ENCODE assay signal across 22 mouse cellular contexts in the genomic region with DNA sequence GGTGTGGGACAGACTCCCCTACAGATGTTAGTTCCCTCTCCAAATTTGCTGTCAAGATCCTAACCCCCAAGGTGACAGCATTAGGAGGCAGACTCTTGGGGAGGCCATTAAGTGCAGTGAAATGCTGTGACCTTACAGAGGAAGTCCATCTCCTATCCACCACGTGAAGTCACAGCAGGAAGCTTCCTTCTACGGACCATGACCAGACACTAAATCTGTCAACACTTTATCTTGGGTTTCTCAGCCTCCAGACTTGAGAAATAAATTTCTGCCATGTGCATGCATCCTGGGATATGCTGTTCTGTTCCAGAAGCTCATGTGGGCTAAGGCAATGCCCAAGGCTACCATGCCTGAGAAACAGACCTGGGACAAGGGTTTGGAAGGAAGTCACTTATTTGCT. TPM values are rescaled to one million over a fixed set of nuclear protein-coding genes. Genes with fewer than 3 reads are reported as not detected.
DNase-seq lines count a peak whose midpoint lies in the region; ATAC-seq and TF ChIP-seq lines count a peak whose summit lies in the region.
"Had no signal": no experiment of that assay in that cellular context is flagged by ENCODE, and none has a peak within 500 bp of the region (broad histone marks: within the 10 kb centered on the region; RNA-seq: fewer than 3 reads in every experiment).

No protein-coding gene starts in this region.

- no peak overlapping the region for H3K9ac ChIP-seq in kidney, embryonic 16.5 days (replicated peaks; ENCODE audit: low read length)
- H3K9ac ChIP-seq: forebrain, embryonic 13.5 days; forebrain, postnatal 0 days; hindbrain, embryonic 12.5 days had no signal

- H3K27ac ChIP-seq in kidney, embryonic 16.5 days (ENCODE audit: low read length), result no peak overlapping the region
- H3K27ac ChIP-seq in bone marrow, adult 2 months (ENCODE audit: control insufficient read depth, insufficient read depth, low read depth, low read length, poor library complexity), result peak overlapping the region; percentile 1; the same call in 1 of the 2 replicates
- H3K27ac ChIP-seq: embryonic facial prominence, embryonic 10.5 days; forebrain, embryonic 13.5 days; heart, embryonic 10.5 days; hindbrain, embryonic 12.5 days had no signal

- no peak for TF ChIP-seq CTCF in bone marrow, adult 2 months (IDR thresholded peaks at IDR 0.05; ENCODE audit: control insufficient read depth, insufficient read depth, low read length)

- H3K4me2 ChIP-seq in kidney, embryonic 16.5 days (replicated peaks; ENCODE audit: low read depth, low read length), result no peak overlapping the region
- H3K4me2 ChIP-seq: forebrain, embryonic 13.5 days; hindbrain, embryonic 12.5 days had no signal

- no peak overlapping the region for H3K4me3 ChIP-seq in kidney, embryonic 16.5 days (ENCODE audit: low read length)
- no peak overlapping the region for H3K4me3 ChIP-seq in bone marrow, adult 2 months (replicated peaks; ENCODE audit: control insufficient read depth, low read depth, low read length)
- H3K4me3 ChIP-seq: embryonic facial prominence, embryonic 10.5 days; forebrain, embryonic 13.5 days; heart, embryonic 10.5 days; hindbrain, embryonic 12.5 days had no signal

- no peaks in the 10 kb centered on the region for H3K36me3 ChIP-seq in kidney, embryonic 16.5 days (ENCODE audit: insufficient read depth, low read length)
- H3K36me3 ChIP-seq: embryonic facial prominence, embryonic 10.5 days; heart, embryonic 10.5 days; hindbrain, embryonic 12.5 days had no signal

- no peak for TF ChIP-seq POLR2A in bone marrow, adult 2 months (IDR thresholded peaks at IDR 0.05; ENCODE audit: borderline replicate concordance, control insufficient read depth, low read depth, low read length)

- DNase-seq in kidney, adult 9 months, result no peak
- no peak for DNase-seq in spleen, postnatal 36 days (ENCODE audit: low spot score in 2 of 2)
- no peak for DNase-seq in cerebellum, adult 8-10 months
- DNase-seq: adrenal gland, adult 8-10 months; adrenal gland, postnatal 36 days; cerebellum, adult 11 months; cerebellum, adult 9-10 months; cerebellum, postnatal 25 days; forebrain, postnatal 0 days; gastrocnemius, postnatal 36 days; heart, adult 18-20 months; heart, postnatal 10 days; heart, postnatal 4 days had no signal

- no peaks in the 10 kb centered on the region for H3K4me1 ChIP-seq in kidney, embryonic 16.5 days (ENCODE audit: insufficient read depth, low read length)
- H3K4me1 ChIP-seq in bone marrow, adult 2 months (ENCODE audit: control insufficient read depth, insufficient read depth, low read length), result peaks cover 2% of the 10 kb centered on the region; the same call in 1 of the 2 replicates
- H3K4me1 ChIP-seq: embryonic facial prominence, embryonic 10.5 days; forebrain, embryonic 13.5 days; hindbrain, embryonic 12.5 days had no signal

- peak; percentile 35; the same call in 1 of the 2 replicates for ATAC-seq in kidney, embryonic 16.5 days (ENCODE audit: low FRiP score, low TSS enrichment)
- peak; percentile 33; the same call in 1 of the 2 replicates for ATAC-seq in granulocyte monocyte progenitor cell, adult 5-6 weeks (replicated peaks; ENCODE audit: poor library complexity, severe bottlenecking)
- ATAC-seq in neutrophil, adult 5-6 weeks (ENCODE audit: extremely low read depth, insufficient number of reproducible peaks, low FRiP score, poor library complexity, severe bottlenecking), result peak; percentile 46; the same call in 1 of the 2 replicates
- ATAC-seq: forebrain, embryonic 13.5 days; forebrain, postnatal 0 days; hindbrain, embryonic 16.5 days had no signal

- no peaks in the 10 kb centered on the region for H3K27me3 ChIP-seq in kidney, embryonic 16.5 days (ENCODE audit: insufficient read depth, low read length)
- H3K27me3 ChIP-seq: forebrain, embryonic 13.5 days; hindbrain, embryonic 12.5 days had no signal

- 11% methylated on average over 2 of the region's 2 CpGs for whole genome bisulfite sequencing in kidney, embryonic 16.5 days
- 8% methylated on average over 2 of the region's 2 CpGs for WGBS in bone marrow, adult 2 months

- no peaks in the 10 kb centered on the region for H3K9me3 ChIP-seq in kidney, embryonic 16.5 days (ENCODE audit: low read length)
- H3K9me3 ChIP-seq: embryonic facial prominence, embryonic 10.5 days; forebrain, embryonic 13.5 days; heart, embryonic 10.5 days; hindbrain, embryonic 12.5 days had no signal

RNA-seq across cellular contexts. Expression of a gene that starts 35.0 kb away (rescaled TPM):
- 40.0 and 72.4 TPM in 2 replicates for polyA plus RNA-seq in kidney, embryonic 16.5 days (2015; fragmentation: Nextera tagmentation; extraction: Ambion mirVana)
- 12.5 and 27.6 TPM in 2 replicates for polyA plus RNA-seq in bone marrow, adult 2 months (2011; ENCODE audit: insufficient read depth, insufficient read length, low replicate concordance, missing spikeins)
- 67.8 and 79.6 TPM in 2 replicates for total RNA-seq in granulocyte monocyte progenitor cell, adult 5-6 weeks (2014; fragmentation: Nextera tagmentation)
- 55.7 and 58.3 TPM in 2 replicates for total RNA-seq in granulocyte monocyte progenitor cell, adult 5-6 weeks (2017)
- 40.4 and 43.1 TPM in 2 replicates for total RNA-seq in neutrophil, adult 5-6 weeks (2017)

RNA-seq across cellular contexts. Expression of a gene that starts 58.5 kb away (rescaled TPM):
- 3.2 and 3.6 TPM in 2 replicates for polyA plus RNA-seq in kidney, embryonic 16.5 days (2015; fragmentation: Nextera tagmentation; extraction: Ambion mirVana)
- polyA plus RNA-seq in bone marrow, adult 2 months (2011; ENCODE audit: insufficient read depth, insufficient read length, low replicate concordance, missing spikeins), result 2.1 and 4.0 TPM in 2 replicates
- total RNA-seq in granulocyte monocyte progenitor cell, adult 5-6 weeks (2014; fragmentation: Nextera tagmentation), result 0.53 TPM in 1 of 2 replicates, not detected in the other
- under 0.01 and 0.13 TPM in 2 replicates for total RNA-seq in granulocyte monocyte progenitor cell, adult 5-6 weeks (2017)
- total RNA-seq in neutrophil, adult 5-6 weeks (2017), result 0.49 and 1.0 TPM in 2 replicates
